Comparison of ENCODE assay signal across 16 mouse cellular contexts in the genomic region with DNA sequence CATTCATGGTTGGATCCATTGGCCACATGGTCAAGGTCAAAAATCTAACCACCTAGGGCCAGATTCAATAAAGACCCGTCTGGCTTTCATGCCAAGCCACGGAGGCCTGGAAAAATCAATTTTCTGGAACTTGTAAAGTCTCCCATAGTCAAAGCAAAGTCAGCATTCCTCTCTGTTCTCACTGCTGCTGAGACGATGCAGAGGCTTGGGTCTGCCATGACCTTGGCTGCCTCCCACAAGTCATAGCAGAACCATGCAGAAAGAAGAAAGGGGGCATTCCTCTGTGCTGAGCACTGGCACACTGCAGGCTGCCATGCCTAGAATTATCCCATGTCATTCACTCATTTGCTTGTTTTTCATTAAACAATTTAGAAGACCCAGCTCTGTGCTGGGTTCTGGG.
"Had no signal": no experiment of that assay in that cellular context is flagged by ENCODE, and none has a peak within 500 bp of the region (broad histone marks: within the 10 kb centered on the region; RNA-seq: fewer than 3 reads in every experiment).

No protein-coding gene starts in this region.

- H3K9ac ChIP-seq: limb, embryonic 13.5 days; liver, embryonic 13.5 days; lung, embryonic 14.5 days; midbrain, embryonic 13.5 days had no signal

- H3K4me3 ChIP-seq: layer of hippocampus, adult 2 months; left cerebral cortex, adult 2 months; limb, embryonic 10.5 days; limb, embryonic 13.5 days; liver, embryonic 13.5 days; midbrain, embryonic 13.5 days had no signal

- H3K27ac ChIP-seq: kidney, postnatal 0 days; layer of hippocampus, adult 2 months; left cerebral cortex, adult 2 months; limb, embryonic 10.5 days; limb, embryonic 13.5 days; liver, embryonic 13.5 days; macrophage; midbrain, embryonic 13.5 days had no signal

- H3K4me1 ChIP-seq: limb, embryonic 10.5 days; liver, embryonic 13.5 days; midbrain, embryonic 13.5 days had no signal

- H3K4me2 ChIP-seq: limb, embryonic 13.5 days; liver, embryonic 13.5 days; lung, embryonic 14.5 days; midbrain, embryonic 13.5 days had no signal

- H3K9me3 ChIP-seq: limb, embryonic 10.5 days; limb, embryonic 13.5 days; liver, embryonic 13.5 days; midbrain, embryonic 13.5 days had no signal

- ATAC-seq: lung, postnatal 0 days; midbrain, embryonic 13.5 days; midbrain, embryonic 16.5 days had no signal

- H3K27me3 ChIP-seq: liver, embryonic 13.5 days; midbrain, embryonic 13.5 days had no signal

- H3K36me3 ChIP-seq: limb, embryonic 10.5 days; limb, embryonic 13.5 days; liver, embryonic 13.5 days; midbrain, embryonic 13.5 days had no signal

- DNase-seq: kidney, postnatal 25 days; layer of hippocampus, postnatal 36 days; liver; liver, embryonic 13.5 days; lung, embryonic 14.5 days; thymus, adult 18-20 months; thymus, postnatal 4 days had no signal
